Mouse (Mus musculus): ENCODE measurements around the gene Aldh8a1.

Gene Aldh8a1

GRCm38 (mm10) chr10:21376682-21377473 lies at the start of gene Aldh8a1:
Gene Aldh8a1 (plus strand): TSS chr10:21377291.
- CTCF ChIA-PET: no interaction called here

- CTCF ChIA-PET: interaction anchor here (0.8 kb wide), 1 partner anchor 1436 kb away, joined by 4 read pairs; no protein-coding TSS in a partner anchor
These were observed 49.4 kb upstream of the Aldh8a1 start for GRCm38 (mm10) chr10:21327605-21328135.

- CTCF ChIA-PET: no interaction called here
These were observed 42.6 kb upstream of the Aldh8a1 start for GRCm38 (mm10) chr10:21334349-21335105.

GRCm38 (mm10) chr10:21335534-21335933 lies 41.6 kb upstream of the Aldh8a1 start:
- CTCF ChIA-PET: no interaction called here

GRCm38 (mm10) chr10:21337191-21337590 lies 39.9 kb upstream of the Aldh8a1 start:
- CTCF ChIA-PET: no interaction called here

- CTCF ChIA-PET: no interaction called here
These were observed 35.4 kb upstream of the Aldh8a1 start for GRCm38 (mm10) chr10:21341706-21342105.

GRCm38 (mm10) chr10:21342331-21343005 lies 34.6 kb upstream of the Aldh8a1 start:
- CTCF ChIA-PET: no interaction called here

- CTCF ChIA-PET: interaction anchor here (0.7 kb wide), 1 partner anchor 177 kb away, joined by 5 read pairs; no protein-coding TSS in a partner anchor
These were observed 29.8 kb upstream of the Aldh8a1 start for GRCm38 (mm10) chr10:21347332-21347731.

GRCm38 (mm10) chr10:21349449-21349848 lies 27.6 kb upstream of the Aldh8a1 start:
- CTCF ChIA-PET: interaction anchor here (0.6 kb wide), 1 partner anchor 21 kb away, joined by 3 read pairs; no protein-coding TSS in a partner anchor

GRCm38 (mm10) chr10:21349946-21350345 lies 27.1 kb upstream of the Aldh8a1 start:
- CTCF ChIA-PET: no interaction called here

GRCm38 (mm10) chr10:21350531-21351515 lies 26.3 kb upstream of the Aldh8a1 start:
- CTCF ChIA-PET: no interaction called here

- CTCF ChIA-PET: no interaction called here
These were observed 25.3 kb upstream of the Aldh8a1 start for GRCm38 (mm10) chr10:21351766-21352165.

GRCm38 (mm10) chr10:21353890-21354289 lies 23.2 kb upstream of the Aldh8a1 start:
- CTCF ChIA-PET: no interaction called here

GRCm38 (mm10) chr10:21354506-21354905 lies 22.6 kb upstream of the Aldh8a1 start:
- CTCF ChIA-PET: no interaction called here

GRCm38 (mm10) chr10:21357986-21358385 lies 19.1 kb upstream of the Aldh8a1 start:
- CTCF ChIA-PET: interaction anchor here (0.8 kb wide), 1 partner anchor 9 kb away, joined by 6 read pairs; no protein-coding TSS in a partner anchor

- CTCF ChIA-PET: interaction anchor here (0.8 kb wide), 1 partner anchor 8 kb away, joined by 6 read pairs; no protein-coding TSS in a partner anchor
These were observed 18.0 kb upstream of the Aldh8a1 start for GRCm38 (mm10) chr10:21359086-21359485.

GRCm38 (mm10) chr10:21361871-21362270 lies 15.2 kb upstream of the Aldh8a1 start:
- CTCF ChIA-PET: no interaction called here

- CTCF ChIA-PET: no interaction called here
These were observed 13.8 kb upstream of the Aldh8a1 start for GRCm38 (mm10) chr10:21363297-21363696.

- CTCF ChIA-PET: no interaction called here
These were observed 12.1 kb upstream of the Aldh8a1 start for GRCm38 (mm10) chr10:21364946-21365345.

GRCm38 (mm10) chr10:21365897-21366296 lies 11.2 kb upstream of the Aldh8a1 start:
- CTCF ChIA-PET: no interaction called here

- CTCF ChIA-PET: interaction anchor here (0.5 kb wide), 1 partner anchor 8 kb away, joined by 6 read pairs; no protein-coding TSS in a partner anchor
These were observed 10.6 kb upstream of the Aldh8a1 start for GRCm38 (mm10) chr10:21366471-21366870.

Data from spleen, embryonic (tissue).